Mouse (Mus musculus): ENCODE results near the gene Fosb. TPM values are rescaled to one million over a fixed set of nuclear protein-coding genes. Genes with fewer than 3 reads are reported as not detected.
A peak's percentile ranks its signal among the peaks of the same experiment; 100 is the strongest.

Fosb gene
- polyA plus RNA-seq, 1 experiment from 2014 or later = 0.24 TPM

GRCm38 (mm10) chr7:19326359-19326758, 16.5 kb upstream of the Fosb start:
- under 1% methylated on average over 20 of the region's 20 CpGs for WGBS
- no peaks in the 10 kb centered on the region for H3K27me3 ChIP-seq (ENCODE audit: insufficient read depth, poor library complexity, severe bottlenecking)
- H3K27ac ChIP-seq = peak overlapping the region; percentile 86
- no peaks in the 10 kb centered on the region for H3K9me3 ChIP-seq
- no peaks in the 10 kb centered on the region for H3K36me3 ChIP-seq
- DNase-seq (ENCODE audit: low spot score) = peak; percentile 97
- peak overlapping the region; percentile 57 for H3K4me3 ChIP-seq
- H3K4me1 ChIP-seq = peaks cover 57% of the 10 kb centered on the region

GRCm38 (mm10) chr7:19325262-19326199, 15.7 kb upstream of the Fosb start:
- no peaks in the 10 kb centered on the region for H3K9me3 ChIP-seq
- WGBS = 61% methylated on average over 21 of the region's 21 CpGs
- H3K4me3 ChIP-seq = peak overlapping the region; percentile 57
- no peaks in the 10 kb centered on the region for H3K27me3 ChIP-seq (ENCODE audit: insufficient read depth, poor library complexity, severe bottlenecking)
- H3K4me1 ChIP-seq = peaks cover 59% of the 10 kb centered on the region
- H3K27ac ChIP-seq = peak overlapping the region; percentile 86
- DNase-seq (ENCODE audit: low spot score) = no peak
- no peaks in the 10 kb centered on the region for H3K36me3 ChIP-seq

- Histone ChIP-seq H3K4me1 (peaks cover 58% of the 10 kb centered on the region), H3K4me3 (no peak overlapping the region), H3K27ac (peak overlapping the region; percentile 13; the same call in 1 of the 2 replicates), H3K36me3 (no peaks in the 10 kb centered on the region), H3K9me3 (no peaks in the 10 kb centered on the region), H3K27me3 (ENCODE audit: insufficient read depth, poor library complexity, severe bottlenecking) (peaks cover 2% of the 10 kb centered on the region; the same call in 1 of the 2 replicates)
- WGBS = 86% methylated on average over 11 of the region's 11 CpGs
- DNase-seq (ENCODE audit: low spot score) = no peak
These were observed 14.4 kb upstream of the Fosb start for GRCm38 (mm10) chr7:19324221-19324620.

- DNase-seq (ENCODE audit: low spot score) = no peak
- Histone ChIP-seq H3K4me3 (no peak overlapping the region), H3K36me3 (no peaks in the 10 kb centered on the region), H3K27me3 (ENCODE audit: insufficient read depth, poor library complexity, severe bottlenecking) (peaks cover 15% of the 10 kb centered on the region), H3K4me1 (peaks cover 50% of the 10 kb centered on the region), H3K27ac (peak overlapping the region; percentile 23; the same call in 1 of the 2 replicates), H3K9me3 (no peaks in the 10 kb centered on the region)
- WGBS = 35% methylated on average over 9 of the region's 9 CpGs
These were observed 12.6 kb upstream of the Fosb start for GRCm38 (mm10) chr7:19322489-19322888.

- Histone ChIP-seq H3K27me3 (ENCODE audit: insufficient read depth, poor library complexity, severe bottlenecking) (peaks cover 20% of the 10 kb centered on the region), H3K9me3 (no peaks in the 10 kb centered on the region), H3K27ac (no peak overlapping the region), H3K4me1 (peaks cover 44% of the 10 kb centered on the region), H3K4me3 (no peak overlapping the region), H3K36me3 (no peaks in the 10 kb centered on the region)
- no peak for DNase-seq (ENCODE audit: low spot score)
- WGBS = 54% methylated on average over 5 of the region's 5 CpGs
These were observed 11.6 kb upstream of the Fosb start for GRCm38 (mm10) chr7:19321464-19321863.

- Histone ChIP-seq H3K9me3 (no peaks in the 10 kb centered on the region), H3K27me3 (ENCODE audit: insufficient read depth, poor library complexity, severe bottlenecking) (peaks cover 28% of the 10 kb centered on the region), H3K27ac (peak overlapping the region; percentile 83; the same call in 1 of the 2 replicates), H3K4me3 (peak overlapping the region; percentile 60), H3K4me1 (peaks cover 38% of the 10 kb centered on the region), H3K36me3 (no peaks in the 10 kb centered on the region)
- 38% methylated on average over 7 of the region's 7 CpGs for WGBS
- DNase-seq (ENCODE audit: low spot score) = no peak
These were observed 10.8 kb upstream of the Fosb start for GRCm38 (mm10) chr7:19320637-19321036.

GRCm38 (mm10) chr7:19319906-19320305, 10.1 kb upstream of the Fosb start:
- DNase-seq (ENCODE audit: low spot score) = peak; percentile 98
- H3K27me3 ChIP-seq (ENCODE audit: insufficient read depth, poor library complexity, severe bottlenecking) = peaks cover 36% of the 10 kb centered on the region
- under 1% methylated on average over 41 of the region's 41 CpGs for WGBS

GRCm38 (mm10) chr7:19319458-19319857, 9.6 kb upstream of the Fosb start:
- Histone ChIP-seq H3K27me3 (ENCODE audit: insufficient read depth, poor library complexity, severe bottlenecking) (peaks cover 36% of the 10 kb centered on the region), H3K4me1 (peaks cover 36% of the 10 kb centered on the region), H3K4me3 (peak overlapping the region; percentile 60), H3K27ac (peak overlapping the region; percentile 83), H3K36me3 (no peaks in the 10 kb centered on the region), H3K9me3 (no peaks in the 10 kb centered on the region)
- whole genome bisulfite sequencing = 19% methylated on average over 9 of the region's 9 CpGs
- no peak for DNase-seq (ENCODE audit: low spot score)

More at GRCm38 (mm10) chr7:19319906-19320305, 10.1 kb upstream of the Fosb start:
- Histone ChIP-seq H3K4me1 (peaks cover 36% of the 10 kb centered on the region), H3K9me3 (no peaks in the 10 kb centered on the region), H3K36me3 (no peaks in the 10 kb centered on the region), H3K27ac (peak overlapping the region; percentile 83), H3K4me3 (peak overlapping the region; percentile 60)

GRCm38 (mm10) chr7:19318676-19319075, 8.8 kb upstream of the Fosb start:
- Histone ChIP-seq H3K36me3 (no peaks in the 10 kb centered on the region), H3K9me3 (no peaks in the 10 kb centered on the region), H3K27me3 (ENCODE audit: insufficient read depth, poor library complexity, severe bottlenecking) (peaks cover 37% of the 10 kb centered on the region), H3K27ac (no peak overlapping the region), H3K4me1 (peaks cover 36% of the 10 kb centered on the region), H3K4me3 (no peak overlapping the region)
- no peak for DNase-seq (ENCODE audit: low spot score)
- WGBS = 82% methylated on average over 7 of the region's 7 CpGs

- WGBS = 63% methylated on average over 2 of the region's 2 CpGs
These were observed 8.3 kb upstream of the Fosb start for GRCm38 (mm10) chr7:19318201-19318600.

GRCm38 (mm10) chr7:19316451-19317161, 6.8 kb upstream of the Fosb start:
- DNase-seq (ENCODE audit: low spot score) = no peak
- peaks cover 25% of the 10 kb centered on the region for H3K4me1 ChIP-seq
- H3K36me3 ChIP-seq = no peaks in the 10 kb centered on the region
- 61% methylated on average over 14 of the region's 14 CpGs for WGBS
- peak overlapping the region; percentile 29; the same call in 1 of the 2 replicates for H3K27ac ChIP-seq
- H3K9me3 ChIP-seq = no peaks in the 10 kb centered on the region
- peaks cover 44% of the 10 kb centered on the region for H3K27me3 ChIP-seq (ENCODE audit: insufficient read depth, poor library complexity, severe bottlenecking)
- no peak overlapping the region for H3K4me3 ChIP-seq

More at GRCm38 (mm10) chr7:19318201-19318600, 8.3 kb upstream of the Fosb start:
- H3K27me3 ChIP-seq (ENCODE audit: insufficient read depth, poor library complexity, severe bottlenecking) = peaks cover 42% of the 10 kb centered on the region
- no peak for DNase-seq (ENCODE audit: low spot score)
- peaks cover 36% of the 10 kb centered on the region for H3K4me1 ChIP-seq
- H3K9me3 ChIP-seq = no peaks in the 10 kb centered on the region
- H3K4me3 ChIP-seq = no peak overlapping the region
- no peaks in the 10 kb centered on the region for H3K36me3 ChIP-seq
- no peak overlapping the region for H3K27ac ChIP-seq

GRCm38 (mm10) chr7:19314033-19314432, 4.2 kb upstream of the Fosb start:
- peaks cover 39% of the 10 kb centered on the region for H3K27me3 ChIP-seq (ENCODE audit: insufficient read depth, poor library complexity, severe bottlenecking)
- no peak overlapping the region for H3K4me3 ChIP-seq
- H3K4me1 ChIP-seq = peaks cover 17% of the 10 kb centered on the region
- no peaks in the 10 kb centered on the region for H3K9me3 ChIP-seq
- no peak for DNase-seq (ENCODE audit: low spot score)
- H3K27ac ChIP-seq = no peak overlapping the region
- no peaks in the 10 kb centered on the region for H3K36me3 ChIP-seq
- 45% methylated on average over 5 of the region's 5 CpGs for WGBS

- Histone ChIP-seq H3K27me3 (ENCODE audit: insufficient read depth, poor library complexity, severe bottlenecking) (peaks cover 35% of the 10 kb centered on the region), H3K36me3 (no peaks in the 10 kb centered on the region), H3K4me3 (no peak overlapping the region), H3K27ac (no peak overlapping the region), H3K4me1 (peaks cover 30% of the 10 kb centered on the region), H3K9me3 (no peaks in the 10 kb centered on the region)
- no peak for DNase-seq (ENCODE audit: low spot score)
- whole genome bisulfite sequencing = 36% methylated on average over 4 of the region's 4 CpGs
These were observed 2.1 kb upstream of the Fosb start for GRCm38 (mm10) chr7:19311991-19312390.
